Mouse (Mus musculus): Measurements from ENCODE around the gene Dok7. TPM values are rescaled to one million over a fixed set of nuclear protein-coding genes. Genes with fewer than 3 reads are reported as not detected.

Gene Dok7
- polyA plus RNA-seq, 1 experiment from 2014 or later = 0.35 TPM

GRCm38 (mm10) chr5:35035141-35035540, 21.4 kb upstream of the Dok7 start:
- 87% methylated on average over 5 of the region's 5 CpGs for WGBS
- H3K27ac ChIP-seq (replicated peaks) = no peak overlapping the region
- no peak for DNase-seq (ENCODE audit: low spot score)
- no peak overlapping the region for H3K4me3 ChIP-seq
- peaks cover 59% of the 10 kb centered on the region for H3K36me3 ChIP-seq (replicated peaks)
- H3K9me3 ChIP-seq = no peaks in the 10 kb centered on the region
- H3K4me1 ChIP-seq = 0 out of 2 replicates have a peak, but pooled peaks cover 4% of the 10 kb centered on the region
- H3K27me3 ChIP-seq (replicated peaks; ENCODE audit: low read depth, poor library complexity, severe bottlenecking) = no peaks in the 10 kb centered on the region

- no peaks in the 10 kb centered on the region for H3K9me3 ChIP-seq
- peaks cover 53% of the 10 kb centered on the region for H3K36me3 ChIP-seq (replicated peaks)
- no peak overlapping the region for H3K4me3 ChIP-seq
- no peaks in the 10 kb centered on the region for H3K27me3 ChIP-seq (replicated peaks; ENCODE audit: low read depth, poor library complexity, severe bottlenecking)
- DNase-seq (ENCODE audit: low spot score) = no peak
- 74% methylated on average over 4 of the region's 4 CpGs for WGBS
- H3K4me1 ChIP-seq = 0 out of 2 replicates have a peak, but pooled peaks cover 4% of the 10 kb centered on the region
- no peak overlapping the region for H3K27ac ChIP-seq (replicated peaks)
Measured at GRCm38 (mm10) chr5:35035795-35036194, 20.8 kb upstream of the Dok7 start.

- no peak for DNase-seq (ENCODE audit: low spot score)
- Histone ChIP-seq H3K27ac (replicated peaks) (no peak overlapping the region), H3K36me3 (replicated peaks) (peaks cover 36% of the 10 kb centered on the region), H3K9me3 (no peaks in the 10 kb centered on the region), H3K4me3 (no peak overlapping the region), H3K4me1 (peaks cover 8% of the 10 kb centered on the region; the same call in 1 of the 2 replicates), H3K27me3 (replicated peaks; ENCODE audit: low read depth, poor library complexity, severe bottlenecking) (no peaks in the 10 kb centered on the region)
Measured at GRCm38 (mm10) chr5:35037438-35037837, 19.1 kb upstream of the Dok7 start.

- no peaks in the 10 kb centered on the region for H3K36me3 ChIP-seq (replicated peaks)
- WGBS = 65% methylated on average over 6 of the region's 6 CpGs
- no peak for DNase-seq (ENCODE audit: low spot score)
- H3K4me1 ChIP-seq = peaks cover 12% of the 10 kb centered on the region
- H3K9me3 ChIP-seq = no peaks in the 10 kb centered on the region
- H3K4me3 ChIP-seq = no peak within 1 kb of the TSS
- no peak within 1 kb of the TSS for H3K27ac ChIP-seq (replicated peaks)
- H3K27me3 ChIP-seq (replicated peaks; ENCODE audit: low read depth, poor library complexity, severe bottlenecking) = no peaks in the 10 kb centered on the region
Measured at GRCm38 (mm10) chr5:35041268-35041829, 15.2 kb upstream of the Dok7 start, which contains the start of gene Hgfac. Hgfac (plus strand) TSS chr5:35041509.

GRCm38 (mm10) chr5:35042431-35043109, 14.0 kb upstream of the Dok7 start:
- no peak for DNase-seq (ENCODE audit: low spot score)
- Histone ChIP-seq H3K4me1 (peaks cover 19% of the 10 kb centered on the region), H3K9me3 (no peaks in the 10 kb centered on the region), H3K36me3 (replicated peaks) (no peaks in the 10 kb centered on the region), H3K27me3 (replicated peaks; ENCODE audit: low read depth, poor library complexity, severe bottlenecking) (no peaks in the 10 kb centered on the region), H3K27ac (replicated peaks) (no peak overlapping the region), H3K4me3 (no peak overlapping the region)
- WGBS = 82% methylated on average over 10 of the region's 10 CpGs

- Histone ChIP-seq H3K27me3 (replicated peaks; ENCODE audit: low read depth, poor library complexity, severe bottlenecking) (no peaks in the 10 kb centered on the region), H3K4me1 (peaks cover 24% of the 10 kb centered on the region), H3K27ac (replicated peaks) (no peak overlapping the region), H3K9me3 (no peaks in the 10 kb centered on the region), H3K4me3 (no peak overlapping the region), H3K36me3 (replicated peaks) (no peaks in the 10 kb centered on the region)
- peak; percentile 74 for DNase-seq (ENCODE audit: low spot score)
- 50% methylated on average over 1 of the region's 1 CpGs for WGBS
Measured at GRCm38 (mm10) chr5:35043110-35043451, 13.5 kb upstream of the Dok7 start.

- Histone ChIP-seq H3K27me3 (replicated peaks; ENCODE audit: low read depth, poor library complexity, severe bottlenecking) (peaks cover 13% of the 10 kb centered on the region), H3K27ac (replicated peaks) (no peak overlapping the region), H3K4me1 (peaks cover 24% of the 10 kb centered on the region), H3K9me3 (no peaks in the 10 kb centered on the region), H3K4me3 (no peak overlapping the region), H3K36me3 (replicated peaks) (no peaks in the 10 kb centered on the region)
- WGBS = 72% methylated on average over 5 of the region's 5 CpGs
- no peak for DNase-seq (ENCODE audit: low spot score)
Measured at GRCm38 (mm10) chr5:35050541-35050940, 6.0 kb upstream of the Dok7 start.

- no peak overlapping the region for H3K27ac ChIP-seq (replicated peaks)
- WGBS = 93% methylated on average over 3 of the region's 3 CpGs
- no peak for DNase-seq (ENCODE audit: low spot score)
- H3K27me3 ChIP-seq (replicated peaks; ENCODE audit: low read depth, poor library complexity, severe bottlenecking) = peaks cover 54% of the 10 kb centered on the region
- no peaks in the 10 kb centered on the region for H3K9me3 ChIP-seq
- no peak overlapping the region for H3K4me3 ChIP-seq
- H3K36me3 ChIP-seq (replicated peaks) = no peaks in the 10 kb centered on the region
- H3K4me1 ChIP-seq = peaks cover 21% of the 10 kb centered on the region
Measured at GRCm38 (mm10) chr5:35054628-35055027, 1.9 kb upstream of the Dok7 start.

GRCm38 (mm10) chr5:35055076-35055475, 1.5 kb upstream of the Dok7 start:
- H3K4me1 ChIP-seq = peaks cover 21% of the 10 kb centered on the region
- no peak for DNase-seq (ENCODE audit: low spot score)
- no peaks in the 10 kb centered on the region for H3K36me3 ChIP-seq (replicated peaks)
- 80% methylated on average over 12 of the region's 12 CpGs for WGBS
- no peak overlapping the region for H3K27ac ChIP-seq (replicated peaks)
- H3K4me3 ChIP-seq = no peak overlapping the region
- peaks cover 59% of the 10 kb centered on the region for H3K27me3 ChIP-seq (replicated peaks; ENCODE audit: low read depth, poor library complexity, severe bottlenecking)
- H3K9me3 ChIP-seq = no peaks in the 10 kb centered on the region

GRCm38 (mm10) chr5:35057582-35057981, 1.0 kb downstream of the Dok7 start:
- Histone ChIP-seq H3K9me3 (no peaks in the 10 kb centered on the region), H3K4me1 (peaks cover 27% of the 10 kb centered on the region), H3K4me3 (peak overlapping the region; percentile 73), H3K36me3 (replicated peaks) (no peaks in the 10 kb centered on the region), H3K27ac (replicated peaks) (no peak overlapping the region), H3K27me3 (replicated peaks; ENCODE audit: low read depth, poor library complexity, severe bottlenecking) (peaks cover 64% of the 10 kb centered on the region)
- WGBS = 23% methylated on average over 4 of the region's 4 CpGs
- peak; percentile 29 for DNase-seq (ENCODE audit: low spot score)

GRCm38 (mm10) chr5:35058216-35058615, 1.6 kb downstream of the Dok7 start:
- DNase-seq (ENCODE audit: low spot score) = no peak
- H3K4me1 ChIP-seq = peaks cover 27% of the 10 kb centered on the region

GRCm38 (mm10) chr5:35060098-35060497, 3.5 kb downstream of the Dok7 start:
- Histone ChIP-seq H3K27ac (replicated peaks) (no peak overlapping the region), H3K4me1 (peaks cover 27% of the 10 kb centered on the region)

More at GRCm38 (mm10) chr5:35058216-35058615, 1.6 kb downstream of the Dok7 start:
- no peak overlapping the region for H3K27ac ChIP-seq (replicated peaks)
- peaks cover 64% of the 10 kb centered on the region for H3K27me3 ChIP-seq (replicated peaks; ENCODE audit: low read depth, poor library complexity, severe bottlenecking)
- WGBS = 66% methylated on average over 1 of the region's 1 CpGs
- no peaks in the 10 kb centered on the region for H3K36me3 ChIP-seq (replicated peaks)
- no peak overlapping the region for H3K4me3 ChIP-seq
- H3K9me3 ChIP-seq = no peaks in the 10 kb centered on the region

GRCm38 (mm10) chr5:35069841-35070240, 13.3 kb downstream of the Dok7 start:
- WGBS = 91% methylated on average over 2 of the region's 2 CpGs
- Histone ChIP-seq H3K27ac (replicated peaks) (no peak overlapping the region), H3K27me3 (replicated peaks; ENCODE audit: low read depth, poor library complexity, severe bottlenecking) (no peaks in the 10 kb centered on the region)

More at GRCm38 (mm10) chr5:35060098-35060497, 3.5 kb downstream of the Dok7 start:
- H3K27me3 ChIP-seq (replicated peaks; ENCODE audit: low read depth, poor library complexity, severe bottlenecking) = peaks cover 55% of the 10 kb centered on the region
- H3K36me3 ChIP-seq (replicated peaks) = no peaks in the 10 kb centered on the region
- WGBS = 78% methylated on average over 3 of the region's 3 CpGs
- H3K4me3 ChIP-seq = no peak overlapping the region
- no peak for DNase-seq (ENCODE audit: low spot score)
- no peaks in the 10 kb centered on the region for H3K9me3 ChIP-seq

More at GRCm38 (mm10) chr5:35069841-35070240, 13.3 kb downstream of the Dok7 start:
- Histone ChIP-seq H3K36me3 (replicated peaks) (no peaks in the 10 kb centered on the region), H3K4me3 (no peak overlapping the region), H3K9me3 (no peaks in the 10 kb centered on the region), H3K4me1 (no peaks in the 10 kb centered on the region; the same call in 1 of the 2 replicates)
- DNase-seq (ENCODE audit: low spot score) = no peak
